Mouse (Mus musculus): ENCODE data around the gene Arfgef2.

The Arfgef2 gene

DNA sequence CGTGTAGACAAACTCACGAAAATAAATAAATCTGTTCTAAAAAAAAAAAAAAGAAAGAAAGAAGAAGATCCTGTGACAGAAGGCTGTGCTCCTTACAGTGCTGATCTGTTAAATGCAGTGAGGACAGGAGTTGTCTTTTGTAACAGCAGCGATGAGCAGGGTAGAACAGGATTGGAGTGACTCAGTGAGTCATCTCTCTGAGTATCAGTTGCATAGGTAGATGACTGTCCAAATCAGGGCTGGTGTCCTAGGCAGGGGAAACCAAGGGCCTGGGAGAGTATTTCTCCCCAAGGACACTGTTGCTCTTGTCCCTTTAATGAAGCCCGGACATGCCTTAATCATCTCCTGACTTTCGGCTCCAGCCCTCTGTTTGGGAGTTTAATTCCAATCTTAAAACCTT lies 4.1 kb downstream of the Arfgef2 start:
- no peak for DNase-seq

DNA sequence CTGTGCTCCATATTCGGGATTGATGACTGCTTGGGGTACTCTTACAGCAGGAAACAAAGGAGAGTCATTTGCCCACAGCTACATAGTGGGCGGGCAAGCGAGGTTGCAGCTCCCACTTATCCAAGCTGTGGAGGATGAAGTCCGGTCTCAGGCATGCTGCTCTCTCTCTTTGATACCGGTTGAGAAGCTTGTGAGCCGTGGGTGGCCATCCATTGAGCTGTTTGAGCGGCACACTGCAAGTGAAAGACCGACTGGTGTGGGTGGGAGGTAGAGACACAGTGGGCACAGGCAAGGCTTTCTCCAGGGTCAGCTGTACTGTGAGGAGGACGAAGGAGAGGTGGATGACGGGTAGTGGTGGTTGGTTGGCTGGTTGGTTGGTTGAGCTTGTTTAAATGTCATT lies 5.4 kb downstream of the Arfgef2 start:
- DNase-seq = no peak

DNA sequence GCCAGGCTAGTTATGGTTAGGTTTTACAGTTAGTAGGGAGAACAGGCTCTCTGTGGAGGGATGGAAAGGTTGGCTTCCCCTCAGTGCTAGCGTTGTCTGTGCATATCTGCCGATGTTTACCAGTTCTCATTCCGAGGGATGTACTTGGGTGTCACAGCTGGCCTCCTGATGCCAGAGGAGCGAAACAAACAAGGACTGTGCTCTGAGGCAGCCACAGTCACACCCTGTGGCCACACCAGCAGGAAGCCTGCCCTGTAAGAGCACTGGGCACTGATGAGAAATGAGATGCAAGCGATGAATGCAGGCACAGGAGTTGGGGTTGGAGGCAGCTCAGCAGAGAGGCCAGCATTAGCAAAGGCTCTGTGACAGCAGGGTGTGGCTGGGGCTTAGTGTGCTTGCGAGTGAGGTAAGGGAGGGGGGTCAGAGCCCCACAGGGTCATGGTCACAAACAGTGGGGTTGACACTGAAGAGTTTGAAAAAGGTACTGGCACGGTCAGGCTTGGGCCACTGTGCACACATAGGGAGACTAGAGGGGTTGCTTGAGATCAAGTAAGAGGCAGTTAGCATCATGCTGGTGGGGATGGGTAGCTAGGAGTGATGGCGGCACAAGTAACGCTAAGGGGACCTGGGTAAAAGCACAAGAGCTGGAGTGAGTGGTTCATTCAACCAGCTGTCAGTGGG lies 13.2 kb downstream of the Arfgef2 start:
- no peak for DNase-seq

DNA sequence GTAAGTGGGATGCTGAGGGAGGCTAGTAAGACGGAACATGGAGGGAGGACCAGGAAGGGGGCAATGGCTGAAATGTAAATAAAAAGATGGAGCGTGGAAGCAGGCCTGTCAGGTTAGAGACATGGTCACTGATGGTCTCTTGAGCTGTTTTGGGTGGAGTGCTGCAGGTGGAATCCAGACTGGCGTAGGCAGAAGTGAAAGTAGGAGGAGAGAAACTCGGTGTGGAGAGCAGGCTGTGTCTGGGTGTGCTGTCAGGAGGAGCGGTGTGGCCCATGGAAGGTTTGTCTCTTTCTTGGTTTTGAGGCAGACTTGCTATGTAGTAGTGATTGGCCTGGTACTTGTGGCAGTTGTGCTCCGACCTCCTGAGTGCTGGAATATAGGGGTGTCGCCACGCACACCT lies 14.5 kb downstream of the Arfgef2 start:
- no peak for DNase-seq

DNA sequence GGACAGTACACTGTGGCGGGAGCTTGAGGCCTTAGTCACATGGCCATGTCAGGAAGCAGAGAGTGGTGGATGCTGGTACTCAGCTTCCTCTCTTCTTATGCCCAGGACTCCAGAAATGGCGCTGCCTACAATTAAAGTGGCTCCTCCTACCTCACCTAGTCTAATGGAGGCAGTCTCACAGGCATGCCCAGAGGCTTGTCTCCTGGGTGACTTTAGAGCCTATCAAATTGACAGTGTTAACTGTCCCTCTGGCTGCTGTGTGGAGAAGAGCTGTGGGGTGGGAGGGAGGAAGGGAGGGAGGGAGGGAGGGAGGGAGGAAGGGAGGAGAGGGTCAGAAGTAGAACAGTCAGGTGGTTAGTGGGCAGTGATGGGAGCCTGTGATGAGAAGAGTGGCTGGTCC lies 15.5 kb downstream of the Arfgef2 start:
- no peak for DNase-seq

DNA sequence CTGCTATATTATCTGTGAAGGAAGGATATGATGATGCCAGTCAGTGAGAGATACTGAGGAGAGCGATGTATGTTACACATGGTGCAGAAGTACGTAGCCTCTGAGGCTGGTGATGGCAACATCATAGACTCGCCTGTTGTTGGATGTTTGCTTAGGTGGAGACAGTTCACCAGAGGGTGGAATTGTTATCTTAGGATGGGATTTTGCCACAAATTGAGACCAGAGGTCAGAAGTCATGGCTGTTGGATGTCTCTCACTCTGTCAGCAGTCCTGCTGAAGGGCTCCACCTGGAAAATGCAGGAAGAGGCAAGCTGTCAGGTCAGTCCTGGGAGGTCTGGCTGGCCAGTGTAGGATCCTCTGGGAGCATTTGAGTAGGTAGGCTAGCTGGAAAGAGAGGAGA lies 16.0 kb downstream of the Arfgef2 start:
- DNase-seq = no peak

DNA sequence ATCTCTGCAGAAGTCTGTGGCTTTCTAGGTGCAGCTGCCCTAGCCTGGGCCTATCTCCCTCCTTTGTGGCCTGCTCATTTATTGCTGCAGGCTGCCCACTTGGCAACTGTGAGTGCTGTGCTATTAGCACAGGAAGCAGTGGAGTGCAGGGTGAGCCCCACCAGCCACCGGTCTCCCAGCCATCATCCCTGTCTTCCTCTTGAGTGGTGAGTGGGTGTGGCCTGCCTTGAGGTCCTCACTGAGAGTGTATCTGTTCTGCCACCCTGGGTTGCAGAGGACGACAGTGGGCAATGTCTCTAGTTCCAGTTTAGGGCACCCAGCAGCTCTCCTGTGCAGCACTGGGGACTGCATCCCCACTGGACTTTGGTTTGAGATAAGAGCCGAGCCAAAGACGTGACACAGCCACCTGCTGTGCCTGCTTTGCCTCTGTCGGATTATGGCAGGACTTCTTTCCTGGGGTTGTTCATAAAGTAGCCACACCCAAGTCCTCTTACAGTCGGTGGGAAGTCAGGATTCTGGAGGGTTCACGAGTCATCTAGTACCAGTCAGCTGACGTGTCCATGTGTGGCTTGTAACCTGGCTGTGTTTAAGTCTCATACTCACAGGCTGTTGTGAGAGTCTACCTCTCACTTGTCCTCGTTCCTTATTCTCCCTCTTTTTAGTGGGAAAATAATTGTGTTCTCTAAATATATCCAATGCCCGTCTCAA lies 16.9 kb downstream of the Arfgef2 start:
- DNase-seq = no peak

DNA sequence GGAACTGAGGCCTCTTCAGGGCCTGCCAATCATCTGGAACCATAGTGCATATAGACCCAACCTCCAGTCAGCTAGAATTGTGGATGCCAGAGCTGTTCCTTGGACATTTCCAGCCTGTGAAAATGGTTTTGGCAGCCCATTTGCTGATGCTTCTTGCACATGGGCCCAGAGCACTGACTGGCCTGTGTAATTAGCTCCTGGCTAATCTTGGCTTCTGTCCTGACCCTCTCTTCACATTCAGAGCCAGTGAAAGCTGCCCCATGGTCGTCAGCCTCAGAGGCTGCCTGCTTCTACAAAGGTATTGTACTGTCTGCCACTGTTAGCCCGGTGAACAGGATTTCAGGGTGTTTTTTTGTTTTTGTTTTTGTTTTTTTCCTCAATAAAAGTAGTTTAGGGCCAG lies 17.5 kb downstream of the Arfgef2 start:
- DNase-seq = no peak

DNA sequence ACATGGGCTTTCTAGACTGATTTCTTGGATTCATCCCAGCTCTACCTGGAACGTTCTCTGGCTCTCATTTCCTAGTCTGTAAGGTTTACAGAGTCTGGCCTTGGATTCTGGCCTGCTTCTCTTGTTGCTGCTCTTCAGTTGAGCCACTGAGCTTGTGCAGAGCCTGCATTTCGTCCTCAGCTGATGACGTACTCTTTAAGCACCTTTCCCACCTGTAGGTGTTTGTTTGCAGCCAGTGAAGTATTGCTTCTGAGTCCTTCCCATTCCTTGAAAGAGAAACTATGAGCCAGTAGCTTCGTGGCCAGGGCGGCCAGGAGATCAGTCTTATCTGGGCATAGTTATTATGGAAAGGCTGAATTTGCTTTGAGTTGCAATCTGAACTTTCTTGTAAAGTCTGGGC lies 19.0 kb downstream of the Arfgef2 start:
- no peak for DNase-seq

DNA sequence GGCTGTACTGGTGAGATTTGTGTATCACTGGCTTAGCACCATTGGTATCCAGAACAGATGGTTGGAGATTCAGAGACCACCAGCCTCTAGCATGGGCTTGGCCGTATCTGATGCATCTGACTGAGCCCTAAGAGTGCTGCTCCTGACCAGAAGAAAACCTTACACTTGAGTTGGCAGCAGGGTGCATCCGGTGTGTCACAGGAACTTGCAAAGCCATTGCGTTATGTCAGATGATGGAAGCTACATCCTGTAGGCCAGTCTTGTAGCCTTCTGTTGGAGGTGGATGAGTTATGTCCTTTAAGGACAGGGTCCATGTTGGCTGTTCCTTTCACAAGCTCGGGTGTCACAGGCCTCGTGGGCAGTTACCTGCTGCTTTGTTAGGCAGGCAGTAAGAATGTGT lies 19.6 kb downstream of the Arfgef2 start:
- DNase-seq = peak; percentile 24 to 26

DNA sequence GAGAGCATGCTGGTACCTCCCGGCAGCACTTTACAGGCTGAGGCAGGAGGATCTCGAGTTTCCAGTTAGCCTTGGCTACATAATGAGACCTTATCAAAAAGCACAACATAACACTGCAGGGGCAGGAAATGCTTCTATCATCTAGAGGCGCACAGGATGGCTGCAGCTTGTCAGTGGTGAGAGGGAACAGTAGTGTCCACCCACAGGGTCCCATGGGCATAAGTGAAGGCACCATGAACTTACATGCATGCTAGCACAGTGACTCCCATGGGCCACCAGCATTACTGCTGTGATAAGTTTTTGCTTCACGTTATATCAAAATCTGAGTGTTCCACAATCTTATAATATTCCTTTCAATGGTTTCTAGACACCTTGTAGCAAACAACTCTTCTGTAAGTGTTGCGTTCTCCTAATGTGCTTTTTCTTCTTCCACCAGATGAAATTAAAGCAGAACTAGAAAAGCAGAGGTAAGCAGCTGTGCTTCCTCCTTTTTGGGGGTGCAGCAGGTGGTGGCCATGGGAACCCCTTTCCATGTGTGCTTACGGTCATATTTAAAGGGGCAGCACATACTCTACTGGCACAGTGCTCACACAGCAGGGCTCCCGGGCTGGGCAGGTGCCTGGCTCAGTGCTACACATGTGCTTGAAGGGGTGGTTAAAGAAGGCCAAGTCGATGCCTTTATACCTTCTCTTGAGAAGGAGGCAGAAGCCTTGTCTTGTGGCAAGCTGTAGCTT lies 21.3 kb downstream of the Arfgef2 start:
- DNase-seq = no peak

DNA sequence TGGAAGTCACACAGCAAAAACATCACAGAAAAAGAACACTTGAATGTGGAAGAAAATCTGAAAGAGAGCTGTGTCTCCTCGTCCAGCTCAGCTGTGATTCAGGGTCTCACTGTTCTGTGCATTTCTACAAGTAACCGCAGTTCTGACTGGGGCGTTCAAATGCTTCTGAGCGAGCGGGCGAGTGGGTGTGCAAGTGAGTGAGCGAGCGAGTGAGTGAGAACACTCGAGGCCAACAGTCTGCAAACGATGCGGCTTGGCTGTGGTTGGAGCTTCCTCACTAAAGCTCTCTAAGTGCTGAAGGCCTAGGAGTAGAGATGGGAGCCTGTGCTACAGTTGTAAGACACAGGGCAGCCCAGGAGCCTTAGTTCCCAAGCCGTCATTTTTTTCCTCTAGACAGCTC lies 22.9 kb downstream of the Arfgef2 start:
- no peak for DNase-seq

DNA sequence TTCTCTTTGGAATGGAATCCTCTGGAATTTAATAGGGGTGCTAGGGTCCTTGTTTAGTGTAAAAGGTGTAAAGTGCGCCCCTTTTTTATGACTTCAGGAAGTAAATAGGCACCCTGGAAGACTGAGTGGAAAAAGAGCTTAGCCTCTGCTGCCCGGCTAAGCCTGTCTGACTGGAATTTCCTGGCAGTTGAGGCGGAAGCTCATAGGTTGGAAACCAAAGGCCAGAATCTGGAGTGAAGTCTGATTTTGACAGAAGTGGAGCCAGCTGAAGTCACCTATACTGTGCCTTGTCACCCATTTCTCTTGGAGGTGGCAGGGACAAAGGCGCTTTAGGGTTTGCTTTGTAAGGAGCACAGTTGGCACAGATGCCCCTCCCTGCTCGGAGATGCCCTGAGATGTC lies 25.0 kb downstream of the Arfgef2 start:
- no peak for DNase-seq

DNA sequence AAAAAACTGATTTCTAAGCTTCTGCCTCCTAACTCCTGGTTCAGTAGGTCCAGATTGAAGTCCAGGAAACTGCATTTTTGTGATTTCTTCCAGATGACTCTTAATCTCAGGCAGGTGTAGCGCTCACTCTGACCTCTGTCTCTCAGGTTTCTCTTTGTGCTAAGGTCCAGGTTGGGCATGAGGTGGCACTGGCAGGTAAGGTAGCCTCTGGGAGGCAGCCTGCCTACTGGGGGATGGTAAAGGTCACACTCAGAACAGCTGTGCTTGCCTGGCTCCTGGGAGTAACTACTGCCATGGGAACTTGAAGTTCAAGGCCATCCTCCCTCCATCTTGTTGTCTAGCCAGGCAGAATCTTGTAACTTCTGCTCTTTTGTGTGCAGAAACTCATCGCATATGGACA lies 28.7 kb downstream of the Arfgef2 start:
- DNase-seq = peak; percentile 48 to 52

DNA sequence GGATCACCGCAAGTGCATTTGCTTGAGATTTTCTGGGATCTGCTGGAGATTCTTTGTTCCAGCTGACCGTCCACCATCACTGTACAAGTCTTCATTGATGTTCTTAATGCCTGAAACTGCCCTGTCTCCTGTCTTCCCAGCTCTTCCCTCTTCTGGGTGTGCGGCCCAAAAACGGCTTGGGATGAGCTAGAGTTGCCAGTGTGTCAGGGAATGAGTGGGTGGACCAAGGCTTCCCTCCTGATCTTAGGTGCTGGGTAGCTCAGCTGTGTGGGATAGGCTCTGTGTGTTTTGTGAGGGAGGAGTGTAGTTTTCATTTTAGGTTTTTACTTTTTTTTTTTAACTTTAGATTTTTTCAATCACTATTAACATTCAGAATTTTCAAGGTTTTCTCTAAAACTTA lies 29.4 kb downstream of the Arfgef2 start:
- no peak for DNase-seq

DNA sequence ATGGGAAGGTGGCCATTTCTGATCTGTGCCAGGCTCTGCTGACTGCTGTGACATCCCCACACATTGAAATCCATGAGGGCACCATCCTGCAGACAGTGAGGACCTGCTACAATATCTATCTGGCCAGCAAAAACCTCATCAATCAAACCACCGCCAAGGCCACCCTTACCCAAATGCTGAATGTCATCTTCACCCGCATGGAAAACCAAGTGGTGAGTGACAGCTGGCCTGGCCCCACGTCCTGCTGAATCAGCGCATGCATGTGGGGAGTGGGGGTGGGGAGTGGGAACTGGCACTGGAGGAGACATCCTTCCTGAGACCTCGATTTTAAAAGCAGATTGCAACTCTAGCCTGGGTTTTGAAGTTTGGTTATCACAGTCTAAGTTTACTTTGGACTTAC lies 30.2 kb downstream of the Arfgef2 start:
- DNase-seq = no peak

DNA sequence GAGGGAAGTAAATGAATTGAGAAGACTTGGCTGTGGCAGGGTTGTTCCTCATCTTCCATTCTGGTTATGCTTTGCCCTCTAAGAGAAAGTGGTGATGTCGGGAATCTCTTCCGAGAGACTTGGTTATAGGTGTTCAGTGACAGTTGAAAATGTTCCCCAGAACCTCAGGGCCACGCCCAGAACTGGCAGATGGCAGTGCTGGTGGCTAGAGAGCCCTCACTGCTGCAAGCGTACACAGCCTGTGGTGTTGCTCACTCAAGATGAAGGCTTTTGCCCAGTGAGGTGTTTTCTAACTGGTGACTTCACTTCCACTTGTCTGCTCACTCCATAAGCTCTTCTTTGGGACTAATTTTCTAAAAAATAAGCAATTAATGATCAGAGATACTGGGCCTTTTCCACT lies 36.4 kb downstream of the Arfgef2 start:
- no peak for DNase-seq

DNA sequence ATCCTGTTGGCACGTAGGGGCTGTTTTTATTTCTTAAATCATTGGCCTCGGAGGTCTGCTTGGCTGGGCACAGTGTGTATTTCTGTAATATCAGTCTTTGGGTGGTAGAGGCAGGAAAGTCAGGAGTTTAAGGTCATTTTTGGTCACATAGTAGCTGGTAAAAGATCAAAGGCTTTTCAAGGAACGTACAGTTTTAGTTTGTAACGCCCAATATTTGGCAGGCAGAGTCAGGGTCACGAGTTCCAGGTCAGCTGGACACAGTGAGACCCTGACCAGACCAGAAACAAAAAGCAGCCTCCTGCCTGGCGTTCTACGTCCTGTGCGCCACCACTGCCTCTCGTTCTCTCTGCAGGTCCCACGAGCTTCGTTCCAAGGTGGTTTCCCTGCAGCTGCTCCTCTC lies 45.3 kb downstream of the Arfgef2 start:
- DNase-seq = no peak

DNA sequence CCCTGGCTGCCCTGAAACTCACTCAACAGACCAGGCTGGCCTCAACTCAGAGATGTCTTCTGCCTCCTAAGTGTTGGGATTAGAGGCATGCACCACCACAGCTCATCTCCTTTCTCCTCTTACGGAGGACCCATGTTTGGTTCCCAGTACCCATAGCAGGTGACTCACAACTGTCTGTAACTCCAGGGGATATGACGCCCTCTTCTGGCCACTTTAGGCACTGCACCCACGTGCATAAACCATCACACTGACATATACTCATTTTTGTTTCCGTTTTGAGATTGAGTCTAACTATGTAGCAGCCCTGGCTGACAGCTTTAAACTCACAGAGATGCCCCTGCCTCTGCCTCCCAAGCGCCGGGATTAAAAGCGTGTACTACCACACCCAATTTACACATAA lies 46.9 kb downstream of the Arfgef2 start:
- DNase-seq = no peak

DNA sequence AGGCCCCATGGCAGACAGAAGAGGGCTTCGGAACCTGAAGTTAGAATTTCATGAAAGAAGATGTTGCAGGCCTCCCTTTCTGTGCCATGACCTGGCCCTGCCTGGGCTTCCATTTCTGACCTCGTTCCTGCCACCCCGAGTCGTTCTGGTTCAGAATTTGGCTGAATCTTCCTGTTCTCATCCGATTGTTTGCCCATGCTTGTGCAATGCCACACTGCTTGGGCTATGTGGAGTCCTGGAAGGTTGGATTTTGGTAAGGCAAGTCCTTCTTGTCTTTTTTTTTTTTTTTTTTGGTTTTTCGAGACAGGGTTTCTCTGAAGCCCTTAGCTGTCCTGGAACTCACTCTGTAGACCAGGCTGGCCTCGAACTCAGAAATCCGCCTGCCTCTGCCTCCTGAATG lies 50.4 kb downstream of the Arfgef2 start:
- no peak for DNase-seq

DNA sequence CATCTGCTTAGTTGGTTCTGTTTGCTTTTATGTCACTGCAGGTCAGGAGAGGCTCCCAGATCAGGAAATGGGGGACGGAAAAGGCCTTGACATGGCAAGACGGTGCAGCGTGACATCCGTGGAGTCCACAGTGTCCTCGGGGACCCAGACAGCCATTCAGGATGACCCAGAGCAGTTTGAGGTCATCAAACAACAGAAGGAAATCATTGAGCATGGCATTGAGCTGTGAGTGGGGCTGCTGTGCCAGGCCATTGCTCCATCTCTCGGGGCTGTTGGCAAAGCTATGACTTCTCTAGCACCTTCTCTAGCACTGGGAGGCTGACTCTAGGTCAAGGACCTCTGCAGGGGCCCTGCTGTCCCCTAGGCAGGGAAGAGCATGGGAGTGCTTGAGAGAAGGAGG lies 51.0 kb downstream of the Arfgef2 start:
- DNase-seq = no peak

DNA sequence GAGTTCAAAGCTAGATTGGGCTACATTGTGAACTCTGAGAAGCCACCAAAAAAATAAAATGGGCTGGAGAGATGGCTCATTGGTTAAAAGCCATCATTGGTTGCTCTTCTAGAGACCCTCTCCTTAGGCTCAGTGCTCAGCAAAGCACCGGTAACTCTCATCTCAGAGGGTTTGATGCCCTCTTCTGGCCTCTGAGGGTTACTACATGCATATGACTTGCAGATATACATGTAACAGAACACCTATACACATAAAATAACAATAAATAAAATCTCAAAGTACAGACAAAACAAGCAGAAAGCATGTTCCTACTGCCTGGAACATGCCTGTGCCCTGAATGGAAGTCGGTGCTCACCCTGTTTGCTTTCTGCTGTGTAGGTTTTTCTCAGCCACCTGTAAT lies 51.7 kb downstream of the Arfgef2 start:
- DNase-seq = peak; percentile 23 to 47

DNA sequence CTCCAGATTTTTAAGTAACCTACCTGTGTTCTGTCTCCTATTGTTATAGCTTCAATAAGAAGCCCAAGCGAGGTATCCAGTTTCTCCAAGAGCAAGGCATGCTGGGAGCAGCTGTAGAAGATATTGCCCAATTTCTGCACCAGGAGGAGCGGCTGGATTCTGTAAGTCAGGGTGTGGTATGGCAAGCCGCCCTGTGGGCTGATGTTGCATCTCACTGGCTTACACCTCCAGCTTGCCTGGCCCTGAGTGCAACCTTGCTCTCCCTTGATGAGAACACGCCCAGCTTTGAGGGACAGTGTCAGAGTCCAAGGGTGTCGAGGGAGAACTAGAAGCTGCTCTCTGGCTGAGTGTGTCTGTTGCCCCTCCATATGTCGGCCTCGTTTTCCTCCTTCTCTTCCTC lies 53.8 kb downstream of the Arfgef2 start:
- DNase-seq = no peak

DNA sequence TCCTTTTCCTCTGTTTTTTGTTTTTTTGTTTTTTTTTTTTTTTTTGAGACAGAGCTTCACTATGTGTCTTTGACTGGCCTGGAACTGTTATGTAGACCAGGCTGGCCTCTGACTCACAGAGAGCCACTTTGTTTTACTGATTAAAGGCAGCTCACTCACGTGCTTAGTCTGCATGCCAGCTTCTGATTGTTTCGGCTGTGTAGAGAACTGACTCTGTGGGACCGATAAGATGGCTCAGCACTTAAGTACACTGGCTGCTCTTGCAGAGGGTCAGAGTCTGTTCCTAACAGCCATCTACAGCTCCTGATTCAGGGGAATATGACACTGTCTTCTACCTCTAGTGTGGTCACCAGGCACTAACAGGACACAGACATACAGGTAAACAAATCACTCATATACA lies 57.1 kb downstream of the Arfgef2 start:
- no peak for DNase-seq

Measured in kidney, postnatal 36 days (tissue).